In the genomic region with DNA sequence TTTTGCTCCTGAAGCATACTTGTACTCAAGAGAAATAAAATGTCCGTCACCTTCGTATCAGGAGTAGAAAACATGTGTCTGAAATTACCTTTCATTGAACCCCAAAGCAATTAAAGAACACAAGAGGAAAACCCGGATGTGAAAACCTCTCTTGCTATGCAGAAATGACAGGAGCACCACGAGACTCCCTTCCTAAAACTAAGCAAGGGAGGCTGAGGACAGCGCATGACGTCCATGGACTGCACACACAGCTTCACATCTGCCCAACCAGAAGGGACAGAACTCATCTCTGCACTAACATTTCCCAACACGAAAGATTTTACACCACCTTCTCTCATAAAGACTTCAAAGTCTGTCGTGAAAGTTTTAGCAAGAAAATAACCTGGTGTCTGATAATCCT, we compare ENCODE assay signal across 34 mouse cellular contexts.
"Had no signal": no experiment of that assay in that cellular context is flagged by ENCODE, and none has a peak within 500 bp of the region (broad histone marks: within the 10 kb centered on the region; RNA-seq: fewer than 3 reads in every experiment).

No protein-coding gene starts in this region.

- H3K27ac ChIP-seq: heart, embryonic 10.5 days; heart, embryonic 13.5 days; heart, embryonic 15.5 days; hindbrain, embryonic 10.5 days; hindbrain, embryonic 12.5 days; hindbrain, embryonic 13.5 days; hindbrain, embryonic 14.5 days; hindbrain, embryonic 15.5 days; hindbrain, postnatal 0 days; intestine, embryonic 15.5 days; kidney, embryonic 15.5 days; kidney, postnatal 0 days; layer of hippocampus, adult 2 months had no signal

- H3K9me3 ChIP-seq: heart, embryonic 10.5 days; heart, embryonic 12.5 days; heart, embryonic 13.5 days; heart, embryonic 15.5 days; hindbrain, embryonic 10.5 days; hindbrain, embryonic 12.5 days; hindbrain, embryonic 13.5 days; hindbrain, embryonic 15.5 days; intestine, embryonic 15.5 days; kidney, embryonic 15.5 days had no signal

- H3K4me2 ChIP-seq: heart, embryonic 11.5 days; heart, embryonic 12.5 days; heart, embryonic 13.5 days; heart, embryonic 15.5 days; hindbrain, embryonic 12.5 days; hindbrain, embryonic 13.5 days; hindbrain, embryonic 14.5 days; hindbrain, embryonic 15.5 days; intestine, embryonic 15.5 days; kidney, embryonic 15.5 days had no signal

- H3K9ac ChIP-seq: heart, embryonic 12.5 days; heart, embryonic 13.5 days; heart, embryonic 15.5 days; hindbrain, embryonic 12.5 days; hindbrain, embryonic 13.5 days; hindbrain, embryonic 14.5 days; hindbrain, embryonic 15.5 days; intestine, embryonic 15.5 days; kidney, embryonic 15.5 days had no signal

- H3K27me3 ChIP-seq: heart, embryonic 12.5 days; heart, embryonic 13.5 days; heart, embryonic 15.5 days; hindbrain, embryonic 12.5 days; hindbrain, embryonic 13.5 days; hindbrain, embryonic 15.5 days; intestine, embryonic 15.5 days; kidney, embryonic 15.5 days had no signal

- H3K4me1 ChIP-seq: heart, embryonic 10.5 days; heart, embryonic 15.5 days; intestine, embryonic 15.5 days; kidney, embryonic 15.5 days had no signal

- H3K36me3 ChIP-seq: intestine, embryonic 15.5 days had no signal

- ATAC-seq: hindbrain, embryonic 16.5 days; hindbrain, postnatal 0 days; inflammation-experienced regulatory T-cells, adult 6 months; intestine, embryonic 15.5 days; intestine, embryonic 16.5 days; intestine, postnatal 0 days had no signal

- H3K4me3 ChIP-seq: heart, embryonic 10.5 days; heart, embryonic 12.5 days; heart, embryonic 13.5 days; heart, embryonic 15.5 days; hindbrain, embryonic 10.5 days; hindbrain, embryonic 12.5 days; hindbrain, embryonic 13.5 days; hindbrain, embryonic 15.5 days; intestine, embryonic 15.5 days; kidney, embryonic 15.5 days; layer of hippocampus, adult 2 months had no signal

- DNase-seq: heart, postnatal 14 days; heart, postnatal 36 days; heart, postnatal 4 days; kidney, adult 11 months; kidney, adult 18-20 months; kidney, adult 2 months; kidney, adult 8-10 months; kidney, adult 9 months; kidney, postnatal 10 days; kidney, postnatal 14 days; kidney, postnatal 25 days; kidney, postnatal 36 days; kidney, postnatal 4 days; layer of hippocampus, adult 9-11 months; layer of hippocampus, postnatal 36 days had no signal
